Mouse (Mus musculus) bone marrow, adult 2 months (tissue): Measurements from ENCODE around the gene Aurkb.

ENCODE experiments used
- CTCF ChIP-seq: fragments of 200-500 bp; IDR thresholded peaks from 2 replicates; pipeline ENCODE4 v1.5.1; 2011; ENCODE audit warnings: low read length, control low read depth; ENCODE audit not compliant: control insufficient read depth, insufficient read depth
- POLR2A ChIP-seq: fragments of 200-500 bp; IDR thresholded peaks from 2 replicates; pipeline ENCODE4 v1.6.1; 2011; ENCODE audit warnings: low read depth, mild to moderate bottlenecking, control low read depth, low read length, borderline replicate concordance; ENCODE audit not compliant: control insufficient read depth

DNA sequence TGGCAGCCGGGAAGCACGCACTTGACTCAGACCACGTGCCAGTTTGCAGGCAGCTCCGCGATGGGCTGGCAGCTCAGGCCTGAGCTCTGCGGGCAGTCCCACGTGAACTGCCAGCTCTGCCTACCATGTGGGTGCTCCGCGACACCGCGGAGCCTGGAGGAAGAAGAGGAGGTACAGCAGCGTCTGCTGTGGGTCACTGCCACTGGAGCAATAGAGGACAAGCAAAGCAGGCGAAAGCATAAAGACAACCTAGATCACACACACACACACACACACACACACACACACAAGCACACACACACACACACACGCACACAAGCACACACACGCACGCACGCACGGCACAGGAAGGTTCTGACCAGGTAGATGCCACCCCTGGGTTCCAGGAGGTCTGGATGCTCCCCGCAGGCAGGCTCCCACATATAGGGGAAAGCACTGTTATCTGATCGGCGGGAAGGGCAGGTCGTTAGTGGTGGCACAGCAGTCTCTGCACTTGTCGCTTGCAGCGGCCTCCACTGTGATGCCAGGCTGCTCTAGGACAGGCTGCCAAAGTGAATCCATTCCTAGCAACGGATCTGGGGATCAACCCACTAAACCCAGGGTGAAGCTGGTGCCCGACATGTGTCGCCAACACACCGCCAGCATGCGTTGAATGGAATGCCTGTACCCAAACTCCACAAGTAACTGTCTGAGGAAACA, 20.9 kb downstream of the Aurkb start:
- TF ChIP-seq CTCF (no peak), POLR2A (peak; percentile 52)
